Mouse (Mus musculus) heart, postnatal 0 days (tissue): ENCODE results near the gene Zan.

ENCODE experiments used
- CTCF ChIP-seq: IDR thresholded peaks from 2 replicates; pipeline ENCODE4 v1.5.1; 2016; ENCODE audit warnings: antibody characterized with exemption, control low read depth, low read depth
- EP300 ChIP-seq: IDR thresholded peaks from 2 replicates; pipeline ENCODE4 v1.6.1; 2016; ENCODE audit warnings: antibody characterized with exemption, low read depth

DNA sequence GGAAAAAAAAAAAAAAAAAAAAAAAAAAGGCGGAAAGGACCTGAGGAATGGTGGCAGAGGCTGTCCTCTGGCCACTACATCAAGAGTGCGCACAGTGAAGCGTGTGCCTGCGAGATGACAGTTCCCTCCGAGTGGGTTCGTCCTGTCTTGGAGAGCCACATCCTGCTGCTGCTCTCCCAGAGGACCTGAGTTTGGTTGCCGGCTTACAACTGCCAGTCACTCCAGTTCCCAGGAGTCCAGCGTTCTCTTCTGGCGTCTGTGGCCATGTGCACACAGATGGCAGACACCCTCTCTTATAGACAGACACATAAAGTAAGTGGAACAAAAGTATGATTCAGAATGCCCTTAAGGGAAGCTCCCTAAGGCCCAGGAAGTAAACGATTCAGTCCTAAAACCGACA is 99.7 kb downstream of the Zan start:
- TF ChIP-seq CTCF, result no peak
- no peak for TF ChIP-seq EP300
